Mouse (Mus musculus): ENCODE results near the gene Gm17416. TPM values are rescaled to one million over a fixed set of nuclear protein-coding genes. Genes with fewer than 3 reads are reported as not detected.

Gm17416 gene
- polyA plus RNA-seq (2015; fragmentation: Nextera tagmentation; extraction: Ambion mirVana) = not detected in 2 replicates

GRCm38 (mm10) chr2:152569038-152569437 is at the start of gene Gm17416:
Gm17416 (plus strand) TSS chr2:152569338.
- Histone ChIP-seq H3K9me3 (replicated peaks) (no peaks in the 10 kb centered on the region), H3K4me1 (replicated peaks) (no peaks in the 10 kb centered on the region), H3K36me3 (replicated peaks) (no peaks in the 10 kb centered on the region), H3K4me2 (no peak within 1 kb of the TSS), H3K4me3 (replicated peaks) (no peak within 1 kb of the TSS), H3K9ac (no peak within 1 kb of the TSS), H3K27me3 (no peaks in the 10 kb centered on the region), H3K27ac (replicated peaks) (no peak within 1 kb of the TSS)
- 67% methylated on average over 5 of the region's 5 CpGs for WGBS (ENCODE audit: insufficient replicate concordance)
- ATAC-seq (ENCODE audit: insufficient read depth) = no peak

- 46% methylated on average over 13 of the region's 13 CpGs for WGBS (ENCODE audit: insufficient replicate concordance)
- H3K36me3 ChIP-seq (replicated peaks) = no peaks in the 10 kb centered on the region
- no peak within 1 kb of the TSS for H3K9ac ChIP-seq
- no peaks in the 10 kb centered on the region for H3K9me3 ChIP-seq (replicated peaks)
- no peaks in the 10 kb centered on the region for H3K4me1 ChIP-seq (replicated peaks)
- no peaks in the 10 kb centered on the region for H3K27me3 ChIP-seq
- H3K4me2 ChIP-seq = no peak within 1 kb of the TSS
- no peak within 1 kb of the TSS for H3K4me3 ChIP-seq (replicated peaks)
- ATAC-seq (ENCODE audit: insufficient read depth) = no peak
- no peak within 1 kb of the TSS for H3K27ac ChIP-seq (replicated peaks)
Measured at GRCm38 (mm10) chr2:152539944-152540710, 29.0 kb upstream of the Gm17416 start, which contains the start of gene Defb29. Defb29 (minus strand) TSS chr2:152540098.

- H3K4me3 ChIP-seq (replicated peaks) = no peak overlapping the region
- WGBS (ENCODE audit: insufficient replicate concordance) = 41% methylated on average over 9 of the region's 9 CpGs
- no peak overlapping the region for H3K27ac ChIP-seq (replicated peaks)
- ATAC-seq (ENCODE audit: insufficient read depth) = no peak
- no peaks in the 10 kb centered on the region for H3K27me3 ChIP-seq
- H3K4me1 ChIP-seq (replicated peaks) = no peaks in the 10 kb centered on the region
- no peaks in the 10 kb centered on the region for H3K36me3 ChIP-seq (replicated peaks)
- no peak overlapping the region for H3K4me2 ChIP-seq
- no peaks in the 10 kb centered on the region for H3K9me3 ChIP-seq (replicated peaks)
- no peak overlapping the region for H3K9ac ChIP-seq
Measured at GRCm38 (mm10) chr2:152541979-152542378, 27.2 kb upstream of the Gm17416 start.

- Histone ChIP-seq H3K36me3 (replicated peaks) (no peaks in the 10 kb centered on the region), H3K27ac (replicated peaks) (no peak overlapping the region), H3K9me3 (replicated peaks) (no peaks in the 10 kb centered on the region), H3K4me3 (replicated peaks) (no peak overlapping the region), H3K4me1 (replicated peaks) (no peaks in the 10 kb centered on the region), H3K4me2 (no peak overlapping the region), H3K27me3 (no peaks in the 10 kb centered on the region), H3K9ac (no peak overlapping the region)
- ATAC-seq (ENCODE audit: insufficient read depth) = no peak
- whole genome bisulfite sequencing (ENCODE audit: insufficient replicate concordance) = 51% methylated on average over 2 of the region's 2 CpGs
Measured at GRCm38 (mm10) chr2:152542897-152543296, 26.2 kb upstream of the Gm17416 start.

- H3K4me1 ChIP-seq (replicated peaks) = no peaks in the 10 kb centered on the region
- H3K4me3 ChIP-seq (replicated peaks) = no peak overlapping the region
- no peaks in the 10 kb centered on the region for H3K9me3 ChIP-seq (replicated peaks)
- ATAC-seq (ENCODE audit: insufficient read depth) = no peak
- H3K27ac ChIP-seq (replicated peaks) = no peak overlapping the region
- WGBS (ENCODE audit: insufficient replicate concordance) = 62% methylated on average over 4 of the region's 4 CpGs
- H3K27me3 ChIP-seq = no peaks in the 10 kb centered on the region
- H3K4me2 ChIP-seq = no peak overlapping the region
- H3K9ac ChIP-seq = no peak overlapping the region
- H3K36me3 ChIP-seq (replicated peaks) = no peaks in the 10 kb centered on the region
Measured at GRCm38 (mm10) chr2:152543478-152543877, 25.7 kb upstream of the Gm17416 start.

- H3K9ac ChIP-seq = no peak overlapping the region
- no peaks in the 10 kb centered on the region for H3K4me1 ChIP-seq (replicated peaks)
- 17% methylated on average over 4 of the region's 4 CpGs for WGBS (ENCODE audit: insufficient replicate concordance)
- H3K27ac ChIP-seq (replicated peaks) = no peak overlapping the region
- no peaks in the 10 kb centered on the region for H3K27me3 ChIP-seq
- no peak overlapping the region for H3K4me2 ChIP-seq
- H3K9me3 ChIP-seq (replicated peaks) = no peaks in the 10 kb centered on the region
- no peak for ATAC-seq (ENCODE audit: insufficient read depth)
- H3K4me3 ChIP-seq (replicated peaks) = no peak overlapping the region
- H3K36me3 ChIP-seq (replicated peaks) = no peaks in the 10 kb centered on the region
Measured at GRCm38 (mm10) chr2:152544691-152545090, 24.4 kb upstream of the Gm17416 start.

GRCm38 (mm10) chr2:152548124-152548523 is 21.0 kb upstream of the Gm17416 start:
- H3K9me3 ChIP-seq (replicated peaks) = no peaks in the 10 kb centered on the region
- H3K4me3 ChIP-seq (replicated peaks) = no peak overlapping the region
- no peak overlapping the region for H3K4me2 ChIP-seq
- H3K27me3 ChIP-seq = no peaks in the 10 kb centered on the region
- no peaks in the 10 kb centered on the region for H3K4me1 ChIP-seq (replicated peaks)
- H3K9ac ChIP-seq = no peak overlapping the region
- H3K27ac ChIP-seq (replicated peaks) = no peak overlapping the region
- ATAC-seq (ENCODE audit: insufficient read depth) = no peak
- 56% methylated on average over 5 of the region's 5 CpGs for WGBS (ENCODE audit: insufficient replicate concordance)
- no peaks in the 10 kb centered on the region for H3K36me3 ChIP-seq (replicated peaks)

GRCm38 (mm10) chr2:152553774-152554423 is 15.2 kb upstream of the Gm17416 start:
- no peaks in the 10 kb centered on the region for H3K9me3 ChIP-seq (replicated peaks)
- ATAC-seq (ENCODE audit: insufficient read depth) = no peak
- no peak overlapping the region for H3K9ac ChIP-seq
- H3K4me2 ChIP-seq = no peak overlapping the region
- no peaks in the 10 kb centered on the region for H3K36me3 ChIP-seq (replicated peaks)
- no peak overlapping the region for H3K4me3 ChIP-seq (replicated peaks)
- peaks cover 7% of the 10 kb centered on the region; the same call in 1 of the 2 replicates for H3K27me3 ChIP-seq
- no peaks in the 10 kb centered on the region for H3K4me1 ChIP-seq (replicated peaks)
- H3K27ac ChIP-seq (replicated peaks) = no peak overlapping the region
- WGBS (ENCODE audit: insufficient replicate concordance) = 10% methylated on average over 16 of the region's 16 CpGs

GRCm38 (mm10) chr2:152556655-152557054 is 12.5 kb upstream of the Gm17416 start:
- Histone ChIP-seq H3K4me3 (replicated peaks) (no peak overlapping the region), H3K4me2 (no peak overlapping the region), H3K36me3 (replicated peaks) (no peaks in the 10 kb centered on the region), H3K9ac (no peak overlapping the region), H3K27me3 (peaks cover 7% of the 10 kb centered on the region; the same call in 1 of the 2 replicates), H3K27ac (replicated peaks) (no peak overlapping the region), H3K4me1 (replicated peaks) (no peaks in the 10 kb centered on the region), H3K9me3 (replicated peaks) (no peaks in the 10 kb centered on the region)
- no peak for ATAC-seq (ENCODE audit: insufficient read depth)
- 62% methylated on average over 7 of the region's 7 CpGs for WGBS (ENCODE audit: insufficient replicate concordance)

GRCm38 (mm10) chr2:152569881-152570280 is 743 bp downstream of the Gm17416 start:
- no peak overlapping the region for H3K4me3 ChIP-seq (replicated peaks)
- no peaks in the 10 kb centered on the region for H3K36me3 ChIP-seq (replicated peaks)
- H3K27me3 ChIP-seq = no peaks in the 10 kb centered on the region
- WGBS (ENCODE audit: insufficient replicate concordance) = 61% methylated on average over 4 of the region's 4 CpGs
- no peak overlapping the region for H3K9ac ChIP-seq
- H3K4me2 ChIP-seq = no peak overlapping the region
- no peaks in the 10 kb centered on the region for H3K9me3 ChIP-seq (replicated peaks)
- no peaks in the 10 kb centered on the region for H3K4me1 ChIP-seq (replicated peaks)
- ATAC-seq (ENCODE audit: insufficient read depth) = no peak
- H3K27ac ChIP-seq (replicated peaks) = no peak overlapping the region

- Histone ChIP-seq H3K4me1 (replicated peaks) (no peaks in the 10 kb centered on the region), H3K9ac (no peak overlapping the region), H3K36me3 (replicated peaks) (no peaks in the 10 kb centered on the region), H3K9me3 (replicated peaks) (no peaks in the 10 kb centered on the region), H3K27me3 (no peaks in the 10 kb centered on the region), H3K4me3 (replicated peaks) (no peak overlapping the region), H3K27ac (replicated peaks) (no peak overlapping the region), H3K4me2 (no peak overlapping the region)
- ATAC-seq (ENCODE audit: insufficient read depth) = no peak
- WGBS (ENCODE audit: insufficient replicate concordance) = 46% methylated on average over 6 of the region's 6 CpGs
Measured at GRCm38 (mm10) chr2:152570313-152570712, 1.2 kb downstream of the Gm17416 start.
